Mouse (Mus musculus): Measurements from ENCODE around the gene Tspan13. TPM values are rescaled to one million over a fixed set of nuclear protein-coding genes. Genes with fewer than 3 reads are reported as not detected.

The Tspan13 gene
- total RNA-seq (2015; ENCODE audit: low replicate concordance) (18.8 and 28.4 TPM in 2 replicates), total RNA-seq (2017; ENCODE audit: low replicate concordance) (15.3 and 17.0 TPM in 2 replicates)

- peak; percentile 92 for ATAC-seq (replicated peaks; ENCODE audit: low FRiP score, poor library complexity, severe bottlenecking)
These were observed at the start of gene Tspan13 for GRCm38 (mm10) chr12:36042348-36042778. Gene Tspan13 (minus strand): TSS chr12:36042500.

GRCm38 (mm10) chr12:36091964-36092363 lies 49.7 kb upstream of the Tspan13 start:
- no peak for ATAC-seq (replicated peaks; ENCODE audit: low FRiP score, poor library complexity, severe bottlenecking)

- no peak for ATAC-seq (replicated peaks; ENCODE audit: low FRiP score, poor library complexity, severe bottlenecking)
These were observed 46.9 kb upstream of the Tspan13 start for GRCm38 (mm10) chr12:36089221-36089620.

GRCm38 (mm10) chr12:36088804-36089203 lies 46.5 kb upstream of the Tspan13 start:
- no peak for ATAC-seq (replicated peaks; ENCODE audit: low FRiP score, poor library complexity, severe bottlenecking)

- ATAC-seq (replicated peaks; ENCODE audit: low FRiP score, poor library complexity, severe bottlenecking) = no peak
These were observed 43.1 kb upstream of the Tspan13 start for GRCm38 (mm10) chr12:36085380-36085779.

- no peak for ATAC-seq (replicated peaks; ENCODE audit: low FRiP score, poor library complexity, severe bottlenecking)
These were observed 36.0 kb upstream of the Tspan13 start for GRCm38 (mm10) chr12:36078101-36078899.

GRCm38 (mm10) chr12:36072860-36073259 lies 30.6 kb upstream of the Tspan13 start:
- no peak for ATAC-seq (replicated peaks; ENCODE audit: low FRiP score, poor library complexity, severe bottlenecking)

GRCm38 (mm10) chr12:36070231-36070630 lies 27.9 kb upstream of the Tspan13 start:
- ATAC-seq (replicated peaks; ENCODE audit: low FRiP score, poor library complexity, severe bottlenecking) = no peak

- no peak for ATAC-seq (replicated peaks; ENCODE audit: low FRiP score, poor library complexity, severe bottlenecking)
These were observed 25.2 kb upstream of the Tspan13 start for GRCm38 (mm10) chr12:36067538-36067937.

GRCm38 (mm10) chr12:36065911-36066310 lies 23.6 kb upstream of the Tspan13 start:
- no peak for ATAC-seq (replicated peaks; ENCODE audit: low FRiP score, poor library complexity, severe bottlenecking)

- no peak for ATAC-seq (replicated peaks; ENCODE audit: low FRiP score, poor library complexity, severe bottlenecking)
These were observed 15.4 kb upstream of the Tspan13 start for GRCm38 (mm10) chr12:36057699-36058098.

- ATAC-seq (replicated peaks; ENCODE audit: low FRiP score, poor library complexity, severe bottlenecking) = no peak
These were observed 8.0 kb upstream of the Tspan13 start for GRCm38 (mm10) chr12:36050276-36050675.

GRCm38 (mm10) chr12:36047593-36047992 lies 5.3 kb upstream of the Tspan13 start:
- ATAC-seq (replicated peaks; ENCODE audit: low FRiP score, poor library complexity, severe bottlenecking) = no peak

GRCm38 (mm10) chr12:36046196-36046595 lies 3.9 kb upstream of the Tspan13 start:
- ATAC-seq (replicated peaks; ENCODE audit: low FRiP score, poor library complexity, severe bottlenecking) = no peak

GRCm38 (mm10) chr12:36044691-36045090 lies 2.4 kb upstream of the Tspan13 start:
- ATAC-seq (replicated peaks; ENCODE audit: low FRiP score, poor library complexity, severe bottlenecking) = no peak

- peak; percentile 5; the same call in 1 of the 2 replicates for ATAC-seq (replicated peaks; ENCODE audit: low FRiP score, poor library complexity, severe bottlenecking)
These were observed 475 bp downstream of the Tspan13 start for GRCm38 (mm10) chr12:36041703-36042347.

GRCm38 (mm10) chr12:36041281-36041589 lies 1.1 kb downstream of the Tspan13 start:
- no peak for ATAC-seq (replicated peaks; ENCODE audit: low FRiP score, poor library complexity, severe bottlenecking)

GRCm38 (mm10) chr12:36040571-36041280 lies 1.6 kb downstream of the Tspan13 start:
- ATAC-seq (replicated peaks; ENCODE audit: low FRiP score, poor library complexity, severe bottlenecking) = no peak

GRCm38 (mm10) chr12:36039541-36040084 lies 2.7 kb downstream of the Tspan13 start:
- peak; percentile 37; the same call in 1 of the 2 replicates for ATAC-seq (replicated peaks; ENCODE audit: low FRiP score, poor library complexity, severe bottlenecking)

GRCm38 (mm10) chr12:36036776-36037175 lies 5.5 kb downstream of the Tspan13 start:
- peak; percentile 74 for ATAC-seq (replicated peaks; ENCODE audit: low FRiP score, poor library complexity, severe bottlenecking)

All from erythroblast, adult 5-6 weeks (primary cell).